Mouse (Mus musculus): ENCODE data around the gene Scaper. TPM values are rescaled to one million over a fixed set of nuclear protein-coding genes. Genes with fewer than 3 reads are reported as not detected.

The Scaper gene
- polyA plus RNA-seq, 1 experiment from 2014 or later, result 20.4 TPM

DNA sequence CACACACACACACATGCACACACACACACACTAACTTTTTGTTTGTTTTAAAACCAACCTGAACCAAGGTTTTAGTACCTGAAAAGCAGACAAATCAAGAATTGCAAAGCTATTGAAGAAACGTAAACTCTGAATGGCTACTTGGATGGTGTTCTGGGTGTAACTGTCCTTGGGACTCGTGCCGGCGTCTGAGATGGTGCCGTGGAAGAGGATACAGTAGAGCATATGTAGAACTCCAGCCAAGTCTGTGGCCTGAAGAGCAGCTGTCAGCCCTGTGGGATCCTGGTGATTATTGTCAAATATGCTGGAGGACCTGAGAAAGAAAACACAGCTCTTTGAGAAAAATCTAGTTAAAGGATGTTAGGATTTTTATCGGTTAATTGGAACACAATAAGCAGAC is 351.8 kb downstream of the Scaper start:
- H3K27ac ChIP-seq, result no peak overlapping the region
- no peaks in the 10 kb centered on the region for H3K9me3 ChIP-seq
- ATAC-seq (ENCODE audit: low FRiP score, low read depth), result no peak
- H3K9ac ChIP-seq, result no peak overlapping the region
- H3K36me3 ChIP-seq, result no peaks in the 10 kb centered on the region; the same call in 1 of the 2 replicates
- no peak overlapping the region for H3K4me2 ChIP-seq (replicated peaks)
- H3K4me3 ChIP-seq, result no peak overlapping the region
- no peaks in the 10 kb centered on the region for H3K4me1 ChIP-seq
- 98% methylated on average over 6 of the region's 6 CpGs for WGBS
- no peaks in the 10 kb centered on the region for H3K27me3 ChIP-seq (replicated peaks)

DNA sequence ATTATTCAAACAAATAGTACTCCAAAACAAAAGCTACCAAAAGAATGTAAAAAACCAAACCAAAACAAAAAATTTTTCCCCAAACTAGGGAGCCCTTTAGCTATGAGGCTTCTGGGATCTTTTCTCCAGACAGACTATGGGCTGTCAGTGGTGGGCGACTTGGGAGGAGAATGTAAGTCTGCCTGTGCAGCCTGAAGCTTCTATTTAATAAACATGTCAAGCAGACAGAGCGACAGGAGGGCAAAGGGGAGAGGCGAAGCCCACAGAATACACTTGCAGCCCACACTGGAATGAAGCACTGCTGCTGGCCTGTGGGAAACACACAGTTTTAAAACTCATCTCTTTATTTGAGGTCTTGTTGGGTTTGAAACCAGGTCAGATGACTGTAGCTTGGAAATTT is 356.5 kb downstream of the Scaper start:
- no peak overlapping the region for H3K4me2 ChIP-seq (replicated peaks)
- H3K9ac ChIP-seq, result no peak overlapping the region
- no peaks in the 10 kb centered on the region for H3K9me3 ChIP-seq
- WGBS, result 37% methylated on average over 3 of the region's 3 CpGs
- no peak for ATAC-seq (ENCODE audit: low FRiP score, low read depth)
- H3K27me3 ChIP-seq (replicated peaks), result no peaks in the 10 kb centered on the region
- H3K4me1 ChIP-seq, result no peaks in the 10 kb centered on the region
- no peak overlapping the region for H3K27ac ChIP-seq
- no peak overlapping the region for H3K4me3 ChIP-seq
- H3K36me3 ChIP-seq, result no peaks in the 10 kb centered on the region; the same call in 1 of the 2 replicates

DNA sequence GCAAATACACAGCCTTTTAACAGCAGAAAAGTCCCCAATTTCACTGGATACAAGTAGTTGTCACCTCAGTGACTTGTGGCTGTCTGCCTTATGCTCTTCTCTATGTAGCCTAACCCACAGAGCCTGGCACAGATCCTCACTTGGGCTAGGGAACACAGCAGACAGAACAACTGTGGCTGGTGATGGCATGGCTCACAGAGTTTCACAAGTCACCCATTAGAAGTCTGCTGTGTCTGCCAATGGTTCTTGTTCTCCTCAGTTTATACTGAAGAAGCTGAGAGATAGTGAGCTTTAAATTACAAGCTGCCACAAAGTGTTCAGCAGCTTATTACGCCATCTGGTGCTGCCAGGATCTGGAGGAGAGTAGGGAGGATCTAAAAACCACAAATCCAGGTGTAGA is 361.3 kb downstream of the Scaper start:
- 71% methylated on average over 1 of the region's 1 CpGs for WGBS

DNA sequence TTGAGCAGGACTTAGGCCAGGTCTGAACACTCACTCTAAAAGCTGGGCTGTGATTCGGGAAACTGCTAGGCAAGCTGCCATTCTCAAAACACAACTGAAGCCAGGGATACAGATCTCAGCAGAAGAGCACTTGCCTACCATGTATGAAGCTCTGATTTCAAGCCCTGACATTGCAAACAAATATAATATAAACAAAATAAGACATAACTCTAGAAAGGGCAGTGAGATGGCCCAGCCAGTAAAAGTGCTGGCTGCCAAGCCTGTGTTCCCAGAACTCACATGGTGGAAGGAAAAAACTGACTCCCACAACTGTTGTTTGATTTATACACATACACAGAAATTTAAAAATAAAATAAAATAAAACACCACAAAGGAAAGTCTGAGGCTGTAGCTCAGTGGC is 366.8 kb downstream of the Scaper start:
- Histone ChIP-seq H3K9me3 (no peaks in the 10 kb centered on the region), H3K9ac (no peak overlapping the region), H3K4me1 (no peaks in the 10 kb centered on the region), H3K4me2 (replicated peaks) (no peak overlapping the region), H3K36me3 (no peaks in the 10 kb centered on the region), H3K4me3 (no peak overlapping the region), H3K27ac (no peak overlapping the region), H3K27me3 (replicated peaks) (no peaks in the 10 kb centered on the region)
- 90% methylated on average over 1 of the region's 1 CpGs for WGBS
- no peak for ATAC-seq (ENCODE audit: low FRiP score, low read depth)

More for the DNA sequence above, 361.3 kb downstream of the Scaper start:
- H3K36me3 ChIP-seq, result no peaks in the 10 kb centered on the region
- H3K27ac ChIP-seq, result no peak overlapping the region
- no peak overlapping the region for H3K4me3 ChIP-seq
- no peak overlapping the region for H3K4me2 ChIP-seq (replicated peaks)
- H3K27me3 ChIP-seq (replicated peaks), result no peaks in the 10 kb centered on the region
- no peak overlapping the region for H3K9ac ChIP-seq
- H3K9me3 ChIP-seq, result no peaks in the 10 kb centered on the region
- no peaks in the 10 kb centered on the region for H3K4me1 ChIP-seq
- ATAC-seq (ENCODE audit: low FRiP score, low read depth), result no peak

DNA sequence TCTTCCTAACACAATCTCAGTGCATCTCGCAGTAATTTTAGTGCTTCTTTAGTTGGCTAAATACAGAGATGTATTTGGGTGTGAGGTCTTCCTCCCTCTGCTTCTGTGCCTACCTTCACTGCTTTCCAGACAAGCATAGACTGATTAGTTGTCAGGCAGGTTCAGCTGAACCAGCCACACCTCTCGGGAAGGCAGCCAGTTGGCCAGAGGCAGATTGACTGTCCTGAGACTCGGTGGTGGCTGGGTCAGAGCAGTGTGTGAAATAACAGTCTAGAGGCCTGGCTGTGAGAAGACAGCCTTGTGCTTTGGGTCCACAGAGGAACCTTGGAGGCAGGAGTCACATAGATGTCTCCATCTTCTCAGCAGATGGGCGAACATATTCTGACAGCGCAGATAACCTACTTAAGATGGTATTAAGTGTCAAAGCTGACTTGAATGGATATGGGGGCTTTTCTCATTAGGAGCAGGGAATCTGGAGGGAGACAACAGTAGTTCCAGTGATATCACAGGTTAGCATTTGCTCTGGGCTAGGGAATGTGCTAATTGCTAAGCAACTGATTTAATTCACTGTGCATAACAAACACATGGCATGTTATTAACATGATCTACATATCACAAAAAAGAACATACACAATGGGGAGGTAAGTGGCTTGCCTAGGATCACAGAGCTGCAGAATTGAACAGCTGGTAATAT is 369.3 kb downstream of the Scaper start:
- Histone ChIP-seq H3K4me3 (no peak overlapping the region), H3K36me3 (no peaks in the 10 kb centered on the region), H3K4me2 (replicated peaks) (no peak overlapping the region), H3K27me3 (replicated peaks) (no peaks in the 10 kb centered on the region), H3K4me1 (no peaks in the 10 kb centered on the region), H3K27ac (no peak overlapping the region), H3K9ac (no peak overlapping the region), H3K9me3 (no peaks in the 10 kb centered on the region)
- WGBS, result 73% methylated on average over 5 of the region's 5 CpGs
- ATAC-seq (ENCODE audit: low FRiP score, low read depth), result no peak

DNA sequence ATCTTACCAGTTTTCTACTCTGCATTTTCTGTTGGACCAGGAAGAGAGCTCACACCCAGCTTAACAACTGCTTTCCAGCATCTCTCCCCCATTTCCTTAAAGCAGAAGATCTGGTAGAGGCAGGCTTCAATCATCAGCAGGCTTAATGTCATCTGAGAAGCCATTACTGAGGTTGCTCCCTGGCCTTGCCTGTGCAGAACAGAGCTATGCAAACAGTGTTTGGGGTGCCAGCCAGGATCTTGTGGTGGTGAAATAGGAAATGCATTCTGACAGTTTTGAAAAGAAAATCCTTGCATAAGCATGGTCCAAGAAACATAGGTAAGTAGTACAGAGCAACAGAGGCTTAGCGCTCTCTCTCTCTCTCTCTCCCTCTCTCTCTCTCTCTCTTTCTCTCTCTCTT is 377.0 kb downstream of the Scaper start:
- H3K27me3 ChIP-seq (replicated peaks), result no peaks in the 10 kb centered on the region
- H3K4me3 ChIP-seq, result no peak overlapping the region
- ATAC-seq (ENCODE audit: low FRiP score, low read depth), result no peak
- H3K4me1 ChIP-seq, result no peaks in the 10 kb centered on the region
- no peak overlapping the region for H3K9ac ChIP-seq
- H3K27ac ChIP-seq, result no peak overlapping the region
- 83% methylated on average over 1 of the region's 1 CpGs for WGBS
- no peaks in the 10 kb centered on the region for H3K36me3 ChIP-seq
- H3K4me2 ChIP-seq (replicated peaks), result no peak overlapping the region
- no peaks in the 10 kb centered on the region for H3K9me3 ChIP-seq

DNA sequence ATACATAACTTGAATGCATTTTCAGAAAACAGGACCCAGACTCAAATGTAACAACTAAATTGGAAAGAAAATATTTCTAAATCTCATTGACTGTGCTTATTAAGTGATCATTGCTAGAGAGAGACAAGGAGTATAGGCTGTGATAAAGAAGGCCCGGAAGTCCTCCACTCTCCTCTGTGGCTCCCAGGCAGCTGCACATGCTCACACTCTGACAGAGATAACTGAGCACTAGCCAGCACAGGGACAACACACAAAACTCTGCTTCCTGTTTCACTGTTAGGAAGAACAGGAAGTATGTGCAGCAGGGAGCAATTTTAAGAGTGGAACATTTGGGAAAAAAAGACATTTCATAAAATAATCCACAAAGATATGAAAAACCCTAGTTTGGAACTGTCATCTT is 382.9 kb downstream of the Scaper start:
- 82% methylated on average over 1 of the region's 1 CpGs for WGBS
- Histone ChIP-seq H3K27me3 (replicated peaks) (peaks cover 7% of the 10 kb centered on the region), H3K4me1 (no peaks in the 10 kb centered on the region), H3K36me3 (no peaks in the 10 kb centered on the region), H3K4me2 (replicated peaks) (no peak overlapping the region), H3K27ac (no peak overlapping the region), H3K9me3 (no peaks in the 10 kb centered on the region), H3K9ac (no peak overlapping the region), H3K4me3 (no peak overlapping the region)
- no peak for ATAC-seq (ENCODE audit: low FRiP score, low read depth)

DNA sequence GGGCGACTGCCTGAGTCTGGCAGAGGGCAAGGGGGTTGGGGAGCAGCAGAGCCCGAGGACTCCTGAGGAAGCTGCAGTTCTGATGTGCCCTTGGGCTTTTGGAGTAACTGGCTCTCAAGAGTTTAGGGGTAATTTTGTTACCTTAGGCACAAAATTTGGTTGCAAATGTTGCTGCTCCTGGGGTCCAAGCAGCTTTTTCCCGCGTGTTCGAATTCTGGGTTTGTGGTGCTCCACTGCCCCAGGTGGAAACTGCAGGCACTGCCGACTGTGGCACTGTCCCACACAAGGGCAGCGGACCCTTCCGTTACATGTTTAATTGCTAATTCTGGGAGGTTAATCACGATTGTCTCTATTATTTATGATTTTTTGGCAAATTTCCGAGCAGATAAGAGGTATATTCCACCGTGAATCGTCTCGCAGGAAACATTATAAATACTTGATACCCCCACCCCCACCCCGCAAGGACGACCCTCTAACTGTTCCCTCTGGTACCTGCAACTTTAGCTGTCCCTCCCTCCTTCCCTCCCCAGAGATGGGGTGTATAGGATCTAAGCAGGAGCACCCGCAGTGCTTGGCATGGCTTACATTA is 388.5 kb downstream of the Scaper start:
- Histone ChIP-seq H3K27ac (no peak overlapping the region), H3K4me1 (peaks cover 16% of the 10 kb centered on the region), H3K36me3 (no peaks in the 10 kb centered on the region), H3K27me3 (replicated peaks) (peaks cover 63% of the 10 kb centered on the region), H3K4me2 (replicated peaks) (0 out of 2 replicates have a peak overlapping the region, but pooled peaks have one; percentile 14), H3K4me3 (no peak overlapping the region), H3K9ac (no peak overlapping the region), H3K9me3 (no peaks in the 10 kb centered on the region)
- 4% methylated on average over 16 of the region's 16 CpGs for WGBS
- no peak for ATAC-seq (ENCODE audit: low FRiP score, low read depth)

DNA sequence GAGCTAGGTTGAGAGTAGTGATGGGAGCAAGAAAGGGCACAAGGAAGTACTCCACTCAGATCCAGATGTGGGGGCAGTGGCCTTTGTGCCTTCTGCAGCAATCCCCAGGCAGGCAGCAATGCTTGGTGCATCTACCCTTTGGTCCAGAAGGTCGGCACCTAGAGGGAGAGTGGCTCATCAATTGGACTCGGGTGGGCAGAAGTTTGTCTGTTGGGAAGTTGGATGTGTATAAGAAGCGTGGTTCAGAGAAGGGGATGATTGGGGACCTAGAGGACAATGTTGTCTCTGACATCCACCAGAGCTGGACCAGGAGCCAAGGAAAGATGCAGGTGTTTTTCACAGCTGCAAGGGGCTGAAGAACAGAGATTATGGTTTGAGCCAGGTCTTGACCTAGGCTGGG is 389.0 kb downstream of the Scaper start:
- H3K27ac ChIP-seq, result no peak overlapping the region
- H3K4me3 ChIP-seq, result no peak overlapping the region
- no peaks in the 10 kb centered on the region for H3K9me3 ChIP-seq
- no peak overlapping the region for H3K4me2 ChIP-seq (replicated peaks)
- H3K27me3 ChIP-seq (replicated peaks), result peaks cover 68% of the 10 kb centered on the region
- peaks cover 19% of the 10 kb centered on the region for H3K4me1 ChIP-seq
- WGBS, result 12% methylated on average over 3 of the region's 3 CpGs
- ATAC-seq (ENCODE audit: low FRiP score, low read depth), result no peak
- no peaks in the 10 kb centered on the region for H3K36me3 ChIP-seq
- no peak overlapping the region for H3K9ac ChIP-seq

DNA sequence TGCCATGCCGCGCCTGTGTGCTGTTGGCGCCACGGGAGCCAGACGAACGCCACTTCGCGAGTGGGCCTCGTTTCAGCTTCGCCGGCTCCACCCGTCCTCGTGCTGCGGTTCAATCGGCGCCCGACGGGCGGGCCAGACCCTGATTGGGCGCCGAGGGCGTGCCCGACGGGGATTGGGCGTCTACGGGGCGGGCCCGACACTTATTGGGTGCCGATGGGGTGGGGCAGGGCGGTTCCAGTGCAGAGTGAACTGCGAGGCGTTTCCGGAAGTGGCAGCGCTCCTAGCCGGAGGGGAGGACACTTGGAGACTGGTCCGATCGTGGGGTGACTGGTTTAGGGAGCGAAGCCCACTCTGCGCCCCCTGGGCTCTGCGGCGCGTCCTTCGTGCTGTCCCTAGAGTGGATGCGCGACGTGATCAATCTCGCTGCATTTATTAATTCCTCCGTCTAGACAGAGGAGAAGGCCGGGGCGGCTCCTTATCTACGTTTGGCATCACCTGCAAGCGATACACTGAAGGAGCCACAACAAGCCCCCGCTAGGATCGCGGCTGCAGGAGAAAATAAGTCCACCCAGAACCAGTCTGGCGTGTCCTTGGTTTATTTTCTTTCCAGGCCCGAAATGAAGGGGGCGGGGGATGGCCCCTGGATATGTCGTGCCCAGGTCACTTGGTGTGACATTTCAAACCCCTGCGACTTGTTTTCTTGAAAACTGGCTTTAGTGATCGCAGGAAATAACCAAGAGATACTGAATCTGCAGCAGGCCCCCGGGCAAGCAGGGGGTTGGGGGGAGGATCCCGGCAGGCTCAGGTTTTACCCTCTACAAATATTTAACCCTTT is 391.5 kb downstream of the Scaper start:
- 2% methylated on average over 63 of the region's 63 CpGs for WGBS
- no peak overlapping the region for H3K27ac ChIP-seq
- H3K4me2 ChIP-seq (replicated peaks), result peak overlapping the region; percentile 45
- H3K27me3 ChIP-seq (replicated peaks), result peaks cover 93% of the 10 kb centered on the region
- no peaks in the 10 kb centered on the region for H3K36me3 ChIP-seq
- H3K9ac ChIP-seq, result no peak overlapping the region
- peaks cover 33% of the 10 kb centered on the region for H3K4me1 ChIP-seq
- peak overlapping the region; percentile 17 for H3K4me3 ChIP-seq
- no peaks in the 10 kb centered on the region for H3K9me3 ChIP-seq
- peak; percentile 23; the same call in 1 of the 2 replicates for ATAC-seq (ENCODE audit: low FRiP score, low read depth)

DNA sequence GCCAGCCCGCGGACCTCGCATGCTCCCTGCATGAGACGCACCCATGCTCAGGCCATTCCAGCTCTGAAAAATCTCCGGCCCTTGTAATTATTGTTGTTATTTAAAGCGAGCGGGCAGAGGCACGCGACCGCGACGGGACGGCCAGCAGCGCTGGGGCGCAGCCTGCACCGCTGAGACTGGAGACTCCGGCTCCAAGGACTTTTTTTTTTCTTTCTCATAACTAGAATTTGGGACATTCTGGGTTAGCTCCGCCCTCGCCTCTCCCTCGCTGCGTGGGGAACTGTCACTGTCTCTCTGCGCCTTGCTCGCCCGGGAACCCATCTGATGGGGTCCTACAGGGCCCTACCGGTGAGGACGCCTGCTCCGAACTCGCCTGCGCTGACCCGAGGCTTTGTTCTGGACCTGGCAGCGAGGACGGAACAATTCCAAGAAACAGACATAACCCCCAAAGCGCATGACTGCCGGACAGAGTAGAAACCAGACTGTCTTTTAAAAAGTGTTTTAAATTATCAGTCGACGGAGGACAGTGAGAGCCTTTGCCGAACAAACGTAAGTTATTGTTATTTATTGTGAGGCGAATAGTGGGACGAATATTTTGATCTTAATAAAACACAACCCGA is 392.3 kb downstream of the Scaper start:
- 6% methylated on average over 41 of the region's 41 CpGs for WGBS
- peak overlapping the region; percentile 17; the same call in 1 of the 2 replicates for H3K4me3 ChIP-seq
- H3K4me1 ChIP-seq, result peaks cover 38% of the 10 kb centered on the region
- H3K27me3 ChIP-seq (replicated peaks), result peaks cover 94% of the 10 kb centered on the region
- no peak for ATAC-seq (ENCODE audit: low FRiP score, low read depth)
- H3K27ac ChIP-seq, result no peak overlapping the region
- no peaks in the 10 kb centered on the region for H3K9me3 ChIP-seq
- no peaks in the 10 kb centered on the region for H3K36me3 ChIP-seq
- peak overlapping the region; percentile 45 for H3K4me2 ChIP-seq (replicated peaks)
- H3K9ac ChIP-seq, result no peak overlapping the region
